Mouse (Mus musculus) lung, postnatal 36 days (tissue): Measurements from ENCODE around the gene Rcan2.

Experiments
- DNase-seq: peaks from one replicate; pipeline ENCODE4 v3.0.0; 2022; ENCODE audit warnings: mixed read lengths

Gene Rcan2

DNA sequence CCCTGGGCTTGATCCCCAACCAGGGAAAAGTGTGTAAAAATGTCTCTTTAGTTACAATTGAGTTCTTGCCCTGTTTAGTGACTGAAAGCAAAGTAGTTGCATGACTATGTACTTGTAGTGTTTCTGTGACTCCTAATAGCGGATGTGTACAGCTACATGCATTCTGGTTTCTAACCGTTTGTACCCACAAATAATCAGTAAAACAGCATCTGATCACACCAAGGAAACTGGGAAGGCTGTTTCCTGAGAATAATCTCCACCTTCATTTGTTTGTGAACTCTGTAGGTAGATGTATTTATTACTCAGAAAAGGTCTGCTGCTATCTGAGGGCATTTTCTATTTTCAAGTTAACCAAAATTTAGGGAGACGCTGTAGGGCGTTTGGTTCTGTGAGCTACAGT lies 282.0 kb downstream of the Rcan2 start:
- DNase-seq: no peak

DNA sequence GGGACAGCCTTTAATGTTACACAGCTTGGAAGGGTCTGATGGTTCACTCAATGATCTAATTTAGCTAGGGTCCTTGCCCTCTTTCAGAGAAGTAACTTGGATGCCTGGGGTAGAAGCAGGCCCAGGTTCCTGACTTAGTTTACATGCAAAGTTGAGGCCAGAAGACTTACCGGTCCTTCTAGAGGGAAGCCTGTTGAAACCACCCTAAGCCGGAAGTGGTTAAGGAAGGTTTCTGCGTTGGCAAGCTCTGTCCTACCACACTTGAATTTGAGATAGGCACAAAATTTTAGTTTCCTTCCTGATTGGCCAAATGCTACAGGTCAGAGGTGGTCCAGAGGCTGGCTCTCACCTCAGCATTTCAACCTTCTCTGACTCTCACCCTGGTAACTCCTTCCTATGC lies 287.1 kb downstream of the Rcan2 start:
- DNase-seq: no peak
